Mouse (Mus musculus): ENCODE results near the gene Ppie. TPM values are rescaled to one million over a fixed set of nuclear protein-coding genes. Genes with fewer than 3 reads are reported as not detected.

Gene Ppie
- total RNA-seq, 2 experiments from 2014 or later: 42.5 to 43.1 TPM

Other genes with a start within 250 kb of the Ppie start
- 10 to 100 TPM in 1 of 2 experiments, under 1 TPM in 1; 0.58 to 19.2 TPM for gene Mfsd2a, start 178.8 kb downstream of the Ppie start, total RNA-seq (2021)
- 1 to 10 TPM; 3.6 to 5.6 TPM for gene Mycl, start 144.3 kb downstream of the Ppie start, total RNA-seq (2021)
- gene Trit1, start 123.4 kb downstream of the Ppie start, total RNA-seq (2021): 10 to 100 TPM; 19.7 to 22.7 TPM
- not detected for gene Bmp8b, start 34.8 kb downstream of the Ppie start, total RNA-seq (2021)
- not detected for gene Oxct2b, start 23.7 kb downstream of the Ppie start, total RNA-seq (2021)
- 1 to 10 TPM; 5.0 to 10.0 TPM for gene Hpcal4, start 43.3 kb upstream of the Ppie start, total RNA-seq (2021)
- gene Nt5c1a, start 61.6 kb upstream of the Ppie start, total RNA-seq (2021): 10 to 100 TPM; 13.2 to 21.7 TPM
- 10 to 100 TPM; 19.5 to 21.0 TPM for gene Heyl, start 93.6 kb upstream of the Ppie start, total RNA-seq (2021)
- 100 to 1,000 TPM; 102 to 143 TPM for gene Pabpc4, start 122.4 kb upstream of the Ppie start, total RNA-seq (2021)
- gene Oxct2a, start 183.7 kb upstream of the Ppie start, total RNA-seq (2021): under 1 TPM in 1 of 2 experiments, not detected in 1; 0.18 TPM
- gene Bmp8a, start 203.3 kb upstream of the Ppie start, total RNA-seq (2021): under 1 TPM in 1 of 2 experiments, not detected in 1; 0.90 TPM